Mouse (Mus musculus) liver, adult 2 months (tissue): Measurements from ENCODE around the gene Plxna4. TPM values are rescaled to one million over a fixed set of nuclear protein-coding genes. Genes with fewer than 3 reads are reported as not detected.

Experiments used
- DNase-seq: peaks from one replicate; pipeline ENCODE4 v3.0.0-alpha.2; 2011; ENCODE audit warnings: low read depth, low spot score; ENCODE audit errors: extremely low read depth
- H3K27ac ChIP-seq: fragments of 200-500 bp; replicated peaks from 2 replicates; pipeline ENCODE4 v1.5.1; 2012; ENCODE audit warnings: low read depth, mild to moderate bottlenecking, control low read depth, inconsistent platforms, low read length; ENCODE audit not compliant: insufficient read depth
- H3K27me3 ChIP-seq: fragments of 200-500 bp; 2 replicates; pipeline ENCODE4 v1.6.1; 2012; ENCODE audit warnings: mild to moderate bottlenecking, moderate library complexity, low read length, inconsistent platforms; ENCODE audit not compliant: control insufficient read depth, insufficient read depth
- H3K36me3 ChIP-seq: fragments of 200-500 bp; 2 replicates; pipeline ENCODE4 v1.6.1; 2012; ENCODE audit warnings: low read length, inconsistent platforms; ENCODE audit not compliant: control insufficient read depth, insufficient read depth
- H3K4me1 ChIP-seq: fragments of 200-500 bp; 2 replicates; pipeline ENCODE4 v1.6.1; 2011; ENCODE audit warnings: low read length; ENCODE audit not compliant: control insufficient read depth, insufficient read depth
- H3K4me3 ChIP-seq: fragments of 200-500 bp; 2 replicates; pipeline ENCODE4 v1.5.1; 2011; ENCODE audit warnings: low read depth, mild to moderate bottlenecking, control low read depth, low read length, moderate library complexity; ENCODE audit not compliant: insufficient read depth
- H3K79me2 ChIP-seq: fragments of 200-500 bp; 2 replicates; pipeline ENCODE4 v1.6.1; 2012; ENCODE audit warnings: inconsistent platforms, mild to moderate bottlenecking, low read length, moderate library complexity; ENCODE audit not compliant: control insufficient read depth, insufficient read depth
- H3K9ac ChIP-seq: fragments of 200-500 bp; 2 replicates; pipeline ENCODE4 v1.6.1; 2012; ENCODE audit warnings: low read depth, mild to moderate bottlenecking, control low read depth, inconsistent platforms, low read length
- CTCF ChIP-seq: fragments of 200-500 bp; IDR thresholded peaks from 2 replicates; pipeline ENCODE4 v1.5.1; 2011; ENCODE audit warnings: low read depth, low read length, control low read depth
- POLR2A ChIP-seq: fragments of 200-500 bp; IDR thresholded peaks from 2 replicates; pipeline ENCODE4 v1.6.1; 2011; ENCODE audit warnings: low read length, control low read depth; ENCODE audit not compliant: insufficient read depth; ENCODE audit errors: extremely low read depth
- WGBS: fragments of 180-500 bp; shearing (Covaris S2); methylation state at CpG from one replicate; pipeline ENCODE4 v1.1.7; 2018; 5-methylcytosine and 5-hydroxymethylcytosine counted together
- polyA plus RNA-seq: library from polyadenylated mRNA; depleted of rRNA; stranded (reverse); fragments of >200 nt; gene quantifications from 2 replicates; pipeline ENCODE4 v1.2.3, GENCODE M21; 2012
- total RNA-seq: library from RNA; depleted of rRNA; stranded (reverse); fragments of >200 nt; gene quantifications from 2 replicates; pipeline ENCODE4 v1.2.3, GENCODE M21; 2014

The Plxna4 gene
- total and polyA plus RNA-seq, 2 experiments, result 0.32 to 1.0 TPM

- H3K4me3 ChIP-seq, result no peak overlapping the region
- peaks cover 4% of the 10 kb centered on the region; the same call in 1 of the 2 replicates for H3K4me1 ChIP-seq
- H3K27me3 ChIP-seq, result no peaks in the 10 kb centered on the region
- H3K27ac ChIP-seq, result no peak overlapping the region
- WGBS, result 37% methylated on average over 5 of the region's 5 CpGs
- H3K79me2 ChIP-seq, result no peaks in the 10 kb centered on the region
- peak; percentile 82 for DNase-seq
- no peak for TF ChIP-seq CTCF
- TF ChIP-seq POLR2A, result no peak
- no peaks in the 10 kb centered on the region for H3K36me3 ChIP-seq
- no peak overlapping the region for H3K9ac ChIP-seq
Measured at GRCm38 (mm10) chr6:32411325-32411724, 176.7 kb downstream of the Plxna4 start.

GRCm38 (mm10) chr6:32409625-32410024, 178.4 kb downstream of the Plxna4 start:
- WGBS, result 72% methylated on average over 1 of the region's 1 CpGs
- H3K27ac ChIP-seq, result no peak overlapping the region
- no peak for DNase-seq
- no peak overlapping the region for H3K9ac ChIP-seq
- TF ChIP-seq POLR2A, result no peak
- TF ChIP-seq CTCF, result no peak
- no peaks in the 10 kb centered on the region for H3K27me3 ChIP-seq
- H3K36me3 ChIP-seq, result no peaks in the 10 kb centered on the region
- H3K4me3 ChIP-seq, result no peak overlapping the region
- H3K4me1 ChIP-seq, result peaks cover 4% of the 10 kb centered on the region; the same call in 1 of the 2 replicates
- H3K79me2 ChIP-seq, result no peaks in the 10 kb centered on the region

GRCm38 (mm10) chr6:32407574-32408185, 180.3 kb downstream of the Plxna4 start:
- H3K79me2 ChIP-seq, result no peaks in the 10 kb centered on the region
- no peak overlapping the region for H3K4me3 ChIP-seq
- no peak for DNase-seq
- H3K27ac ChIP-seq, result no peak overlapping the region
- H3K9ac ChIP-seq, result no peak overlapping the region
- H3K27me3 ChIP-seq, result no peaks in the 10 kb centered on the region
- TF ChIP-seq POLR2A (no peak), CTCF (no peak)
- peaks cover 4% of the 10 kb centered on the region; the same call in 1 of the 2 replicates for H3K4me1 ChIP-seq
- H3K36me3 ChIP-seq, result no peaks in the 10 kb centered on the region
- WGBS, result 82% methylated on average over 8 of the region's 8 CpGs

DNA sequence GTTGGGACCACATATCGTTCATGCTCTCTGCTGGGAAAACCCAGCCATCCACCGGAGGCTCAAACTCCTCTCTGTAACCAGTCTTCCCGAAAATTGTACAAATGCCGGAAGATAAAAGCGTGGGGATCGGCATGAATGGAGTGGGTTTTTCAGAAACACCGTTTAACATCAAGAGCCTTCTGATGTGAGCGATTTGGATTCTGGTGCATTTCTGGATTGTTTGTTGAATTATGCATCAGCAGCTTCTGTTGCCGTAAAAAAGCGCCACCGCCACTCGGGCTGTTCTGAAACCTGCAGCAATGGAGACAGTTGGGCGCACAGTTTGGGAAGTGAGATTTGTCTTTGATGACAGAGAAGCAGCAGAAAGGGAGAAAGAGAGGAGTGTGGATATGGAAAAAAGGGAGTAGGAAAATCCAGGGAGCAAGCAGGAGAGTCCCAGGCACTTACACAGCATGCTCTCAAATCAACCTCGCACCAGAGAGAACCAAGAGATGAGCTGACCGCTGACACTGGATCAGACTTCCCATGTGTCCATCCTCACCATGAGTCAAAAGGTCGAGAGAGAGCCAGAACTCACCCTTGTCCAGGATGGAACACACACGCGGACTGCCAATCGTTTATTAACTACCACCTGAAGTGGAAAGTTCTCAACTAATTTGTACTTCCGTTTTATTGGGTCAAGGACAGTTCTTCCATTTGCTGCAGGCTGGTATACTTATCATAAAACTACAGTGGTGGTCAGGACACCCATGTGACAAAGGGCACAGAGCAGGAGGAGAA, 181.5 kb downstream of the Plxna4 start:
- no peak for DNase-seq

DNA sequence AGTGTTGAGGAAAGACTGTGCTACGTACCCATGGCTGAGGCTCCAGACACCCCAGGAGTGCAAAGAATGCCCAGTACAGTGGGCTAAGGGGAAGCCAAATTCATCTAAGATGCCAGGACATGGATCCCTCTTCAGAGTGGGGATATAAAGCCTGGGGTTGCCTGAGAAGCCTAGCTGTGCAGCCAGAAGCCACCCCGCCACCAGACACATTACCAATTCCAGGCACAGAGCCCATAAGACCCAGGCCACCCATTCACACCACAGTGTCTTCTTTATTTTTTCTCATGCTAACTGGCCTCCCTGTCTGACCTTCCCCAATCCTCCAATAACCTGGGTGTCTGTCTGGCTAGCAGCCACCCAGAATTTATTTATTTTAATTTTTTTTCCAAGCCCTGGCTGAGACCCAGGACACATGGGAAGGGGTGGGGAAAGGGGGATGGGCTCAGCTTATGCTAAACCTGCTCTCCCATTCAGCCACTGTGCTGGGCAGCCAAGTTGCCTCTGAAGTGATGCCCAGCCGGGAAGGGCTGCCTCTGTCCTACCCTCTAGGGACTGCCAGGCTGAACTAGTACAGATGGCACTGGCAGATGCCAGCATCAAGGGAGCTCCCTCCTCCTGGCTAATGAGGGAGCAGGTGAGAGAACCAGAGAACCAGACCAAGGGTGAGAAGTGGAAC, 185.3 kb downstream of the Plxna4 start:
- H3K4me1 ChIP-seq, result peaks cover 3% of the 10 kb centered on the region; the same call in 1 of the 2 replicates
- no peak for DNase-seq
- TF ChIP-seq POLR2A, result no peak
- no peak for TF ChIP-seq CTCF
- H3K4me3 ChIP-seq, result no peak overlapping the region
- H3K36me3 ChIP-seq, result no peaks in the 10 kb centered on the region
- no peak overlapping the region for H3K27ac ChIP-seq
- H3K27me3 ChIP-seq, result no peaks in the 10 kb centered on the region
- no peak overlapping the region for H3K9ac ChIP-seq
- WGBS, result 81% methylated on average over 3 of the region's 3 CpGs
- no peaks in the 10 kb centered on the region for H3K79me2 ChIP-seq

More for the DNA sequence above, 181.5 kb downstream of the Plxna4 start:
- TF ChIP-seq CTCF (no peak), POLR2A (no peak)
- Histone ChIP-seq H3K27me3 (no peaks in the 10 kb centered on the region), H3K36me3 (no peaks in the 10 kb centered on the region), H3K4me3 (no peak overlapping the region), H3K27ac (no peak overlapping the region), H3K79me2 (no peaks in the 10 kb centered on the region), H3K4me1 (peaks cover 2% of the 10 kb centered on the region; the same call in 1 of the 2 replicates), H3K9ac (no peak overlapping the region)
- 90% methylated on average over 20 of the region's 20 CpGs for WGBS
